Mouse (Mus musculus): Measurements from ENCODE around the gene Tomm22. TPM values are rescaled to one million over a fixed set of nuclear protein-coding genes. Genes with fewer than 3 reads are reported as not detected.

Gene Tomm22
- polyA plus RNA-seq, 1 experiment from 2014 or later, result 208 TPM

- H3K27me3 ChIP-seq (replicated peaks; ENCODE audit: control insufficient read depth, insufficient read depth, low read length), result no peaks in the 10 kb centered on the region
- H3K27ac ChIP-seq (replicated peaks; ENCODE audit: low read depth, low read length), result no peak overlapping the region
- DNase-seq (ENCODE audit: low spot score), result no peak
- no peaks in the 10 kb centered on the region for H3K4me1 ChIP-seq (ENCODE audit: control insufficient read depth, insufficient read depth, low read length)
- H3K9ac ChIP-seq (ENCODE audit: low read depth, low read length), result no peak overlapping the region
- no peak for ATAC-seq (ENCODE audit: low read depth)
- H3K4me2 ChIP-seq (ENCODE audit: low read depth, low read length), result no peak overlapping the region
- 71% methylated on average over 4 of the region's 4 CpGs for WGBS
- peaks cover 72% of the 10 kb centered on the region for H3K36me3 ChIP-seq (ENCODE audit: control insufficient read depth, insufficient read depth, low read length)
- H3K9me3 ChIP-seq (ENCODE audit: control insufficient read depth, low read length), result no peaks in the 10 kb centered on the region
- no peak overlapping the region for H3K4me3 ChIP-seq (ENCODE audit: low read depth, low read length)
Observed at GRCm38 (mm10) chr15:79720796-79721195, 50.1 kb downstream of the Tomm22 start.

Other genes starting within 250 kb of the Tomm22 start
- gene Csnk1e, start 215.3 kb upstream of the Tomm22 start, polyA plus RNA-seq (2014; fragmentation: Nextera tagmentation; extraction: Ambion mirVana), result 75.3 and 76.3 TPM in 2 replicates
- gene Kcnj4, start 165.6 kb upstream of the Tomm22 start, polyA plus RNA-seq (2014; fragmentation: Nextera tagmentation; extraction: Ambion mirVana), result 0.07 and 0.09 TPM in 2 replicates
- gene Kdelr3, start 154.4 kb upstream of the Tomm22 start, polyA plus RNA-seq (2014; fragmentation: Nextera tagmentation; extraction: Ambion mirVana), result 149 and 157 TPM in 2 replicates
- 80.0 and 81.6 TPM in 2 replicates for gene Ddx17, start 124.1 kb upstream of the Tomm22 start, polyA plus RNA-seq (2014; fragmentation: Nextera tagmentation; extraction: Ambion mirVana)
- 1.8 and 2.6 TPM in 2 replicates for gene Dmc1, start 65.8 kb upstream of the Tomm22 start, polyA plus RNA-seq (2014; fragmentation: Nextera tagmentation; extraction: Ambion mirVana)
- 0.85 and 1.3 TPM in 2 replicates for gene Fam227a, start 11.9 kb upstream of the Tomm22 start, polyA plus RNA-seq (2014; fragmentation: Nextera tagmentation; extraction: Ambion mirVana)
- gene Cby1, start 11.7 kb upstream of the Tomm22 start, polyA plus RNA-seq (2014; fragmentation: Nextera tagmentation; extraction: Ambion mirVana), result 47.4 and 52.3 TPM in 2 replicates
- gene Josd1, start 17.1 kb downstream of the Tomm22 start, polyA plus RNA-seq (2014; fragmentation: Nextera tagmentation; extraction: Ambion mirVana), result 19.0 and 19.9 TPM in 2 replicates
- 27.2 and 28.4 TPM in 2 replicates for gene Gtpbp1, start 20.0 kb downstream of the Tomm22 start, polyA plus RNA-seq (2014; fragmentation: Nextera tagmentation; extraction: Ambion mirVana)
- 5.9 and 6.4 TPM in 2 replicates for gene Sun2, start 71.7 kb downstream of the Tomm22 start, polyA plus RNA-seq (2014; fragmentation: Nextera tagmentation; extraction: Ambion mirVana)
- gene Dnal4, start 107.0 kb downstream of the Tomm22 start, polyA plus RNA-seq (2014; fragmentation: Nextera tagmentation; extraction: Ambion mirVana), result 50.0 and 59.5 TPM in 2 replicates
- 3.2 and 3.4 TPM in 2 replicates for gene Nptxr, start 133.9 kb downstream of the Tomm22 start, polyA plus RNA-seq (2014; fragmentation: Nextera tagmentation; extraction: Ambion mirVana)
- gene Npcd, start 163.4 kb downstream of the Tomm22 start, polyA plus RNA-seq (2014; fragmentation: Nextera tagmentation; extraction: Ambion mirVana), result 0.80 TPM in 1 of 2 replicates, not detected in the other
- 50.2 and 54.4 TPM in 2 replicates for gene Cbx6, start 163.8 kb downstream of the Tomm22 start, polyA plus RNA-seq (2014; fragmentation: Nextera tagmentation; extraction: Ambion mirVana)
- 16.1 and 17.3 TPM in 2 replicates for gene Apobec3, start 220.8 kb downstream of the Tomm22 start, polyA plus RNA-seq (2014; fragmentation: Nextera tagmentation; extraction: Ambion mirVana)

All from embryonic facial prominence, embryonic 14.5 days (tissue).